Mouse (Mus musculus): ENCODE measurements around the gene Ube2o. TPM values are rescaled to one million over a fixed set of nuclear protein-coding genes. Genes with fewer than 3 reads are reported as not detected.
A peak's percentile ranks its signal among the peaks of the same experiment; 100 is the strongest.
"Not testable (repeated sequence)": the region's sequence is repeated elsewhere in the genome, so short reads cannot be mapped to it uniquely, and the experiment has no call there.

Ube2o gene
- polyA plus RNA-seq, 1 experiment from 2014 or later, result 5.8 TPM

DNA sequence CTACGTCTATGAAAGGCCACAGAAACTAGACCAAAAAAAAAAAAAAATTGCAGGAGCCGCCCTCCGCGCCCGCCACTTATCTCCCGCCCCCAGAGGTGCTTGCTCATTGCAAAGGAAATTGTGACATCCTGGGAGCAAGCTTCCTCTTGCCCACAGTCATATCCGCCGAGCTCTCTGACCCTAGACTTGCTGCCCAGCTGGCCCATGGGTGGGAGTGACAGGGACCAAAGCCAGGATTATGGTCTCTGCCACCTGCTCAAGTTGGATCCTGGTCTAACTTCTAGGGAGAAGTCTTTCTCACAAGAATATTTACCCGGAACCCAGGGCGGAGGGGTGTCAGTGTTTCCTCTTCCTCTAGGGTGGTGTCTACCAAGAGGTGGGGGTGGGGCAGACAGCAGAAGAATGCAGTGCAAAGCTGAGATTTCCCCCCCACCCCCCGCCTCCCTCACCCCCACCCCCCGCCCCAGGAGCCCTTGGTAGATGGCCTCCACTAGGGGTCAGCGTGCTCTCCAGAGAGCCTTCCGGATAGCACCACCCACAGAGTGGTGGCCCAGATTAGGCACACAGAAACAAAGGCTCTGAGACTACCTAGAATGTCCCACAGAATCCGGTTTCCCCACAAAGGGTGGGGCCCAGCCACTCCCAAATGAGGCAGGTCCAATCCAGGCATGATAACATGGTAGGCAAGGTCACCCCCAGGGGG lies 34.6 kb upstream of the Ube2o start:
- Histone ChIP-seq H3K27ac (ENCODE audit: low read length) (peak overlapping the region; percentile 59), H3K4me1 (ENCODE audit: insufficient read depth, low read length) (peaks cover 38% of the 10 kb centered on the region), H3K9me3 (ENCODE audit: low read length) (no peaks in the 10 kb centered on the region), H3K36me3 (ENCODE audit: insufficient read depth, low read length) (no peaks in the 10 kb centered on the region), H3K4me2 (replicated peaks; ENCODE audit: low read depth, low read length) (peak overlapping the region; percentile 23; the same call in 1 of the 2 replicates), H3K4me3 (ENCODE audit: low read length) (no peak overlapping the region), H3K27me3 (ENCODE audit: insufficient read depth, low read length) (no peaks in the 10 kb centered on the region), H3K9ac (replicated peaks; ENCODE audit: low read length) (no peak overlapping the region; the same call in 1 of the 2 replicates)
- WGBS, result 36% methylated on average over 15 of the region's 15 CpGs
- ATAC-seq (ENCODE audit: low FRiP score, low TSS enrichment), result peak; percentile 46

DNA sequence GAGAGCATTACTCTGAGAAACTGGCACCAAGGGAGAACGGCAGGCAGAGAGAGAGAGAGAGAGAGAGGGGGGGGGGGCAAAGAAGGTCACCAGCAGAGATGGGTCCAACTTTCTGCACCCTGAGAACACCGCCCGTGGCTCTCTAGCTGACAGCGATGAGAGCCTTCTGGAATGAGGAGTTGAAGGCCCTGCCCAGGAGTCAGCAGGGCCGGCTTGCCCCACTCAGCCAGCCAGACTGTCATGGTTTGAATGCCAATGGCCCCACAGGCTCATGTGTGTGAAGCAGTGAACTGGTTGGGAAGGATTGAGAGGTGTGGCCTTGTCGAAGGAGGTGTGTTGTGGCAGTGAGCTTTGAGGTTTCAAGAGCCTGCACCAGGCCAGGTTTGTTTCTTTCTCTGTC lies 32.0 kb upstream of the Ube2o start:
- Histone ChIP-seq H3K36me3 (ENCODE audit: insufficient read depth, low read length) (no peaks in the 10 kb centered on the region), H3K4me3 (ENCODE audit: low read length) (no peak overlapping the region), H3K27me3 (ENCODE audit: insufficient read depth, low read length) (no peaks in the 10 kb centered on the region), H3K4me1 (ENCODE audit: insufficient read depth, low read length) (peaks cover 27% of the 10 kb centered on the region), H3K4me2 (replicated peaks; ENCODE audit: low read depth, low read length) (no peak overlapping the region), H3K9me3 (ENCODE audit: low read length) (no peaks in the 10 kb centered on the region), H3K27ac (ENCODE audit: low read length) (no peak overlapping the region), H3K9ac (replicated peaks; ENCODE audit: low read length) (no peak overlapping the region)
- no peak for ATAC-seq (ENCODE audit: low FRiP score, low TSS enrichment)
- 92% methylated on average over 6 of the region's 6 CpGs for WGBS

DNA sequence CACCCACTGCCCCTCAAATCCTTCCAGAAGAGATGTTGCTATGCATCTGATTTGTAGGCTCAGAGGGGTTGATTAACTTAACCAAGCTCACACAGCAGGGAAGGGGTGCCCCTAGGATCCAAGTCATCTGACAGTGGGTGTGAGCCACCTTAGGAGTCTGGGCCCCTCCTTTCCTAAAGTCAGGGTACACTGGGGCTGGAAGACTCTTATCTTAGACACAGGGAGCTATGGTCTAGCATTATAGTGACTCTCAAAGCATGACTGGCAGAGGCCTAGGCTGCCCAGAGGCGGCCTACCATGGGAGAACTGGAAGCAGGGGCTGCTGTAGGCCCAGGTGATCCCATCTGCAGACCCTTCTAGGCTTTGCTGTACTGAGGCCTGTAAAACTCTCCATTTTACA lies 31.3 kb upstream of the Ube2o start:
- Histone ChIP-seq H3K4me3 (ENCODE audit: low read length) (no peak overlapping the region), H3K27me3 (ENCODE audit: insufficient read depth, low read length) (no peaks in the 10 kb centered on the region)
- WGBS, result 88% methylated on average over 1 of the region's 1 CpGs

DNA sequence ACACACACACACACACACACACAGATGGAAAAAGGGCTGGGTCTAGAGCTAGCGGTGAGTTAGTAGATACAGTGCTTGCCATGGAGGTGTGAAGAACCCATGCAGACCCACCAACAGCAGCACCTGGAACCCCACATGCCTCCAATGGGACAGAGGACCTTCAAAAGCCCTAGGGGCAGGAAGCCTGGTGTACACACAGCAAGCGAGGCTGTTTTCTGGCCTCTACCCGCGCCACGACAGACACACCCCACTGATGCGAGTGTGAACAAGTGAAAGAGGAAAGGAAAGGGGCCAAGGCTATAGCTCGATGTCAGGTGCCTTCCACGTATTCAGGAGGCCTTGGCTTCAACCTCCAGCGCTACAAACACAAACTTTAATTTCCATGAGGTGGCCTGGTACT lies 30.6 kb upstream of the Ube2o start:
- Histone ChIP-seq H3K27me3 (ENCODE audit: insufficient read depth, low read length) (no peaks in the 10 kb centered on the region), H3K4me2 (replicated peaks; ENCODE audit: low read depth, low read length) (no peak overlapping the region), H3K36me3 (ENCODE audit: insufficient read depth, low read length) (no peaks in the 10 kb centered on the region), H3K4me3 (ENCODE audit: low read length) (no peak overlapping the region), H3K27ac (ENCODE audit: low read length) (no peak overlapping the region), H3K9me3 (ENCODE audit: low read length) (no peaks in the 10 kb centered on the region), H3K9ac (replicated peaks; ENCODE audit: low read length) (no peak overlapping the region), H3K4me1 (ENCODE audit: insufficient read depth, low read length) (peaks cover 24% of the 10 kb centered on the region)
- 93% methylated on average over 9 of the region's 9 CpGs for WGBS
- no peak for ATAC-seq (ENCODE audit: low FRiP score, low TSS enrichment)

More for the DNA sequence above, 31.3 kb upstream of the Ube2o start:
- H3K36me3 ChIP-seq (ENCODE audit: insufficient read depth, low read length), result no peaks in the 10 kb centered on the region
- peaks cover 26% of the 10 kb centered on the region for H3K4me1 ChIP-seq (ENCODE audit: insufficient read depth, low read length)
- no peak overlapping the region for H3K27ac ChIP-seq (ENCODE audit: low read length)
- no peak for ATAC-seq (ENCODE audit: low FRiP score, low TSS enrichment)
- no peak overlapping the region for H3K4me2 ChIP-seq (replicated peaks; ENCODE audit: low read depth, low read length)
- no peak overlapping the region for H3K9ac ChIP-seq (replicated peaks; ENCODE audit: low read length)
- no peaks in the 10 kb centered on the region for H3K9me3 ChIP-seq (ENCODE audit: low read length)

DNA sequence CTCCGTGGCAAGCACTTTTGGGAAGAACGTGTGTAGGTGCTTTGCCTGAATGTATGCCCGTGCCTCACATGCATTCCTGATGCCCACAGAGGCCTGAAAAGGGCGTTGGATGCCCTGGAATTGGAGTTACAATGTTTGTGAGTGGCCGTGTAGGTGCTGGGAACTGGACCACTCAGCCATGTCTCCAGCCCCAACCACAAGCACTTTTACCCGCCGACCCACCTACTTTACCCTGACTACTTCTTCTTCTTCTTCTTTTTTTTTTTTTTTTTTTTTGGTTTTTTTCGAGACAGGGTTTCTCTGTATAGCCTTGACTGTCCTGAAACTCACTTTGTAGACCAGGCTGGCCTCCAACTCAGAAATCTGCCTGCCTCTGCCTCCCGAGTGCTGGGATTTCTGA lies 29.9 kb upstream of the Ube2o start:
- H3K9me3 ChIP-seq (ENCODE audit: low read length); H3K36me3 ChIP-seq (ENCODE audit: insufficient read depth, low read length); H3K4me3 ChIP-seq (ENCODE audit: low read length); H3K27ac ChIP-seq (ENCODE audit: low read length); ATAC-seq (ENCODE audit: low FRiP score, low TSS enrichment); H3K9ac ChIP-seq (replicated peaks; ENCODE audit: low read length); H3K27me3 ChIP-seq (ENCODE audit: insufficient read depth, low read length); H3K4me2 ChIP-seq (replicated peaks; ENCODE audit: low read depth, low read length): not testable (repeated sequence)
- peaks cover 18% of the 10 kb centered on the region for H3K4me1 ChIP-seq (ENCODE audit: insufficient read depth, low read length)
- 80% methylated on average over 8 of the region's 9 CpGs for WGBS

DNA sequence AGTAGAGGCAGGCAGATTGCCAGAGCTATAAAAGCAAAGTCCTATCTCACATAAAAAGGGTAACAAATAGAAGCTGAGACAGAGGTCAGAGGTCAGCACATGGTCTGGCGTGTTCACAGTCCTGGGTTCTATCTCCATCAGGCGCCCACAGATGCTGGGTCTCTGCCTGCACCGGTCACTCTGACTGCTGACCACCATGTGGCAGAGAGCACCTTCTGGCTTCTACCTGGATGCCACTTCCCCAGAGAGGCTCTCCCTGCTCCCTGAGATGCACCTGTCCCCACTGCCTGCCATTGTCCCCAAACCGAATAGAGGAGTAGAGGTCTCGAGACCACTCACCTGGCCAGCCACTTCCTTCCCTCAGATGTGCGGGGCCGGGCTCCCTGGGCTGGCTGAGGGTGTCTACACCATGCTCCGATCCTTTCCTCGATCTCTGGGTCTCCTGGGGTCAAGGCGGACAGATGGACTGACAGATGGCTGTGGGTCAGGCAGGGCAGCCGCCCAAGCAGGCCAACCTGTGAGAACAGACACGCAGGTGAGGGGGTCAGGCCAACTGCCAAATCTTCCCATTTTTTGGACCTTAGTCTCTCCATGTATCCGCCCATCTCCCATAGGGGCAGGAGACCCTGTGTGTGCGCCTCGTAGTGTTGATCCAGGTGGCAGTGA lies 28.9 kb upstream of the Ube2o start:
- Histone ChIP-seq H3K9ac (replicated peaks; ENCODE audit: low read length) (no peak overlapping the region), H3K27me3 (ENCODE audit: insufficient read depth, low read length) (no peaks in the 10 kb centered on the region), H3K4me2 (replicated peaks; ENCODE audit: low read depth, low read length) (no peak overlapping the region), H3K4me3 (ENCODE audit: low read length) (no peak overlapping the region), H3K4me1 (ENCODE audit: insufficient read depth, low read length) (peaks cover 8% of the 10 kb centered on the region), H3K9me3 (ENCODE audit: low read length) (no peaks in the 10 kb centered on the region), H3K36me3 (ENCODE audit: insufficient read depth, low read length) (0 out of 2 replicates have a peak, but pooled peaks cover 1% of the 10 kb centered on the region), H3K27ac (ENCODE audit: low read length) (no peak overlapping the region)
- 81% methylated on average over 15 of the region's 15 CpGs for WGBS
- ATAC-seq (ENCODE audit: low FRiP score, low TSS enrichment), result no peak

DNA sequence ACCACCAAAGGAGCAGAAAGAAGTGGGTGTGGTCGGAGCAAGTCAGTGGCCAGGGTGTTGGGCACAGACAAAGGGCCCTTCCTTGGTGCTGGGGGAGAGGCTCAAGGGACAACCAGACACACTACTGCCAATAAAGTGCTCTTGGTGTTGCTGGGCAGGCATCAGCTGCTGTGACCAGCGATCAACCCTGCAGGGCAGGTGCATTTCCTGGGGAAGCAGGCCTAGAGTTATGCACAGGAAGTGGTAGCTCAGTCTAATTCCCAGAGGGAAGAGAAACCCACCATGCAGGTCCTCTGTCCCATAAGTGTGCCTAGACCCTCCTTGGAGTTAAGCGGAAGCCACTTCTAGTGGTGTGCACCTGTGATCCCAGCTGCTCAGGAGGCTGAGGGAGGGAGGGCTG lies 26.5 kb upstream of the Ube2o start:
- Histone ChIP-seq H3K36me3 (ENCODE audit: insufficient read depth, low read length) (peaks cover 7% of the 10 kb centered on the region; the same call in 1 of the 2 replicates), H3K27me3 (ENCODE audit: insufficient read depth, low read length) (no peaks in the 10 kb centered on the region), H3K9ac (replicated peaks; ENCODE audit: low read length) (no peak overlapping the region), H3K4me2 (replicated peaks; ENCODE audit: low read depth, low read length) (no peak overlapping the region), H3K4me3 (ENCODE audit: low read length) (no peak overlapping the region), H3K9me3 (ENCODE audit: low read length) (no peaks in the 10 kb centered on the region), H3K27ac (ENCODE audit: low read length) (no peak overlapping the region), H3K4me1 (ENCODE audit: insufficient read depth, low read length) (peaks cover 8% of the 10 kb centered on the region)
- ATAC-seq (ENCODE audit: low FRiP score, low TSS enrichment), result no peak
- 90% methylated on average over 3 of the region's 3 CpGs for WGBS

DNA sequence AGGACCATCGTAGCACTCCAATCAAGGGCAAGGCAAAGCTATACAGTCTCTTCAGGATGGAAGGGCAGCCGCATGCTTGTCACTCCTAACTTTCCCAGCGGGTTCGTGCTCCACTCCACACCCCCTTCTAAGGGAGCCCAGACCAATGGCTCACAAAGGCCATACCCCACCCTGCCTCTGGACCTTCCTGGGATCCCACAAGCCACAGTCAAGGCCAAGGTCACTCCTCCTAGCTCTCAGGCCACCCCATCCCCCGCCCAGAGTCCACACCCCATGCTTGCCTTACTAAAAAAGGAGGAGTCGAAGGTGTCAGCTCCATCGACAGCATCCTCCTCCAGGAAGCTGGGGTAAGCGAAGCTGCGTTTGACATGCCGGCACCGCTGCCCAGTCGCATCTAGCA lies 22.9 kb upstream of the Ube2o start:
- ATAC-seq (ENCODE audit: low FRiP score, low TSS enrichment), result no peak
- peaks cover 18% of the 10 kb centered on the region; the same call in 1 of the 2 replicates for H3K36me3 ChIP-seq (ENCODE audit: insufficient read depth, low read length)
- H3K4me1 ChIP-seq (ENCODE audit: insufficient read depth, low read length), result peaks cover 2% of the 10 kb centered on the region; the same call in 1 of the 2 replicates
- no peak overlapping the region for H3K4me3 ChIP-seq (ENCODE audit: low read length)
- no peak overlapping the region for H3K27ac ChIP-seq (ENCODE audit: low read length)
- H3K4me2 ChIP-seq (replicated peaks; ENCODE audit: low read depth, low read length), result no peak overlapping the region
- no peaks in the 10 kb centered on the region for H3K9me3 ChIP-seq (ENCODE audit: low read length)
- 86% methylated on average over 12 of the region's 12 CpGs for WGBS
- H3K27me3 ChIP-seq (ENCODE audit: insufficient read depth, low read length), result no peaks in the 10 kb centered on the region
- no peak overlapping the region for H3K9ac ChIP-seq (replicated peaks; ENCODE audit: low read length)

DNA sequence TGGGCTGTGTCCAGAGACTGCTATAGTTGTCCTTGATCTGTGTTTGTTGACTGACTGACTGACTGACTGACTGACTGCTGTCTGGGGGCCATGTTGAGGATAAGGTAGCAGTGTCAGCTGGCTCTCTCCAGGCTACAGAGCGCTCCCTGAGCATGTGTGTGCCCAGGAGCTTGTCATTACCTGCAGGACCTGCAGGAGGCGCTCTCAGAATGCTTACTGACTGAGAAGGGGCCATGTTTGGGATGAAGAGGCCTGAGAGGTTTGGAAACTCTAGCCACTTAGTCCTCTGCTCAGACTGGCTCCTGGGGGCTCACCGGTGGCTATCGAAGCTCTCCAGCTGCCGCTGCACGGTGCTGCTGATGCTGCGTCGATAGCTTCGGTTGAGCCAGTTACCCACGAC lies 22.1 kb upstream of the Ube2o start:
- peaks cover 18% of the 10 kb centered on the region; the same call in 1 of the 2 replicates for H3K36me3 ChIP-seq (ENCODE audit: insufficient read depth, low read length)
- H3K9me3 ChIP-seq (ENCODE audit: low read length), result no peaks in the 10 kb centered on the region
- 92% methylated on average over 10 of the region's 10 CpGs for WGBS
- H3K27ac ChIP-seq (ENCODE audit: low read length), result no peak overlapping the region
- no peaks in the 10 kb centered on the region for H3K27me3 ChIP-seq (ENCODE audit: insufficient read depth, low read length)
- no peak overlapping the region for H3K9ac ChIP-seq (replicated peaks; ENCODE audit: low read length)
- H3K4me1 ChIP-seq (ENCODE audit: insufficient read depth, low read length), result no peaks in the 10 kb centered on the region
- H3K4me3 ChIP-seq (ENCODE audit: low read length), result no peak overlapping the region
- ATAC-seq (ENCODE audit: low FRiP score, low TSS enrichment), result no peak
- H3K4me2 ChIP-seq (replicated peaks; ENCODE audit: low read depth, low read length), result no peak overlapping the region

DNA sequence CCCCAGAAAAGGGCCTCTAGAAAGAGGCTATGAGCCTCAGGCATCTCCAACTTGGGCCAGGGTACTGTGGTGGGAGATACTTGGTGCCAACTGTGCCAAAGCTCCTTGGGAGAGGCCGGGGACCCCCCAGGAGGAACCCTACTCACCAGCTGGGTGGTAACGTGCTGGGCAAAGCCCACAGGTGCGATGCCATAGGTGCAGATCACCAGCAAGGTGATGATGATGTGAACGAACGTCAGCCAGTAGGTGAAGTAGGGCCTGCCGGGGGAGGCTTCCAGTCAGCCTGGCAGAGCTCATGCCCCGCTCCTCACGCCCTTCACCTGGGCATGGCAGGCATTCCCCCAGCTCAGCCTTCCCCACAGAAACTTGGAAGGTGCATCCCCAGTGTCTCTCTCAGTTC lies 20.8 kb upstream of the Ube2o start:
- Histone ChIP-seq H3K36me3 (ENCODE audit: insufficient read depth, low read length) (peaks cover 18% of the 10 kb centered on the region; the same call in 1 of the 2 replicates), H3K4me1 (ENCODE audit: insufficient read depth, low read length) (no peaks in the 10 kb centered on the region), H3K4me3 (ENCODE audit: low read length) (no peak overlapping the region), H3K9me3 (ENCODE audit: low read length) (no peaks in the 10 kb centered on the region), H3K9ac (replicated peaks; ENCODE audit: low read length) (no peak overlapping the region), H3K27me3 (ENCODE audit: insufficient read depth, low read length) (no peaks in the 10 kb centered on the region), H3K4me2 (replicated peaks; ENCODE audit: low read depth, low read length) (no peak overlapping the region), H3K27ac (ENCODE audit: low read length) (no peak overlapping the region)
- no peak for ATAC-seq (ENCODE audit: low FRiP score, low TSS enrichment)
- WGBS, result 90% methylated on average over 8 of the region's 8 CpGs

Data from kidney, embryonic 16.5 days (tissue).